Mouse (Mus musculus): ENCODE measurements around the gene Arhgap27. TPM values are rescaled to one million over a fixed set of nuclear protein-coding genes. Genes with fewer than 3 reads are reported as not detected.
A peak's percentile ranks its signal among the peaks of the same experiment; 100 is the strongest.
"Not testable (repeated sequence)": the region's sequence is repeated elsewhere in the genome, so short reads cannot be mapped to it uniquely, and the experiment has no call there.

Gene Arhgap27
- total RNA-seq, 4 experiments from 2014 or later, result 17.6 to 21.1 (median 19.1) TPM

- no peak for DNase-seq (ENCODE audit: low spot score in 2 of 2)
These were observed 28.6 kb downstream of the Arhgap27 start for GRCm38 (mm10) chr11:103334925-103335324.

DNA sequence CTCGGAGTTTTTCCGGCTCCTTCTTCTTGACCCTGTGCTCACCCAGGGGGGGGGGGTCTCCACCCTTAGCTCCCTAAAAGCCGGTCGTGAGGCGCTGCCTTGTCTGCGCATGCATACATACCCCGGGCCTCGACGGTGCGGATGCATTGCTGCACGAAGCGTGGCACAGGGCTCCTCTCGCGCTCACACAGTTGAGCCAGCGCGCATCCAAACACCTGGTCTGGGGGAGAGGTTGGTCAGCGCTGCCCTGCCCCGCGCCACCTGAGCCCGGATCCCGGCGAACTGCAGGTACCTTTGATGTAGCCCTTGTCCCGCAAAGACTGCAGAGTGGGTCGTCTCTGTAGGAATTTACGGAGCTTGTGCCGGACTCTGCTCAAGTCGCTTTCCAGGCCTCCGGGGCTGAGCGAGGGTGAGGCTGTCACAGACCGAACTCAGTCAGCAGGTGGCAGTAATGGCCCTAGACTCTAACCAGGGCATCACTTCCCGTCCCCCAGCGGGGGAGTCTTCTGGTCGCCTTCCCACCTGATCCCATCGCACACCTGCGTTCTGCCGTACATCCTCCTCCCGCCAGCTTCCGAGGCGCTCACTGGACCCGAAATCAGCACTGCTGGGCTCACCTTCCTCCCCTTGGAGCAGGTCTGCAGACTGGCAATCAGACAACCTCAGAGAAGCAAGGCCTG lies 29.6 kb downstream of the Arhgap27 start:
- peak in 1 of 2 experiments; percentile 33 for DNase-seq (ENCODE audit: low spot score in 2 of 2)

- DNase-seq (ENCODE audit: low spot score in 2 of 2), result no peak
These were observed 30.4 kb downstream of the Arhgap27 start for GRCm38 (mm10) chr11:103332890-103333651.

DNA sequence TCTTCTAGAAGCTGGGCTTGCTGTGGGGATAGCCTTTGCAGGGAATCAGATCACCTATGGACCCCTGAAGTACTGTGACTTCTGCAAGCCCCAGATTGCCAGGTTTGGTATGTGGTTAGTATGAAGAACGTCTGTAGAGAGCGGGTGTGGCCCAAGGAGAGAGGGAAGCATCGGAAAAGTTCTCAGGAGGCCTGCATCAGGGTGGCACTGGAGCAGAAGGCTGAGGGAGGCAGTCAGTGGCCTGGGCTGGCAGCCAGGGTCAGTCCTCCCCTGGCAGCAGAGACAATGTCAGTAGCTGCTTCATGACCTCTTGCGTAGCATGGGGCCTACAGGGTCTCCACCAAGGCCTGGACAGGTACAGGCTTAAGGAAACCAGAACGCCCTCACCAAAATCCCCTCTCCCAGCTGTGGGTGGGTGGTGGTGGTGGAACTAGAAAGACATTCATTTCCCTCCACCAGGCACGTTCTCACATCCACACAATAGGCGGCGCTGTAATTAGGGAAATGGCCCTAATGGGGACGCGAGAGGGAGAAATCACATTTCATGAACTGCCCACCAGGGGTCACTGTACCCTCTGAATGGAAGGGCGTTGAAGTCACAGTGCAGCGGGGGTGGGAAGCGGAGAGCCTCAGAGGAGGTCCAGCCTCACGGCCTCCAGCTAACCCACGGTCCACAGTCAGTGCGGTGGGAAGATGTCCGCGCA lies 31.2 kb downstream of the Arhgap27 start:
- peak; percentile 50 to 59 for DNase-seq (ENCODE audit: low spot score in 2 of 2)

GRCm38 (mm10) chr11:103331502-103332185 lies 31.8 kb downstream of the Arhgap27 start:
- DNase-seq (ENCODE audit: low spot score in 2 of 2), result no peak

DNA sequence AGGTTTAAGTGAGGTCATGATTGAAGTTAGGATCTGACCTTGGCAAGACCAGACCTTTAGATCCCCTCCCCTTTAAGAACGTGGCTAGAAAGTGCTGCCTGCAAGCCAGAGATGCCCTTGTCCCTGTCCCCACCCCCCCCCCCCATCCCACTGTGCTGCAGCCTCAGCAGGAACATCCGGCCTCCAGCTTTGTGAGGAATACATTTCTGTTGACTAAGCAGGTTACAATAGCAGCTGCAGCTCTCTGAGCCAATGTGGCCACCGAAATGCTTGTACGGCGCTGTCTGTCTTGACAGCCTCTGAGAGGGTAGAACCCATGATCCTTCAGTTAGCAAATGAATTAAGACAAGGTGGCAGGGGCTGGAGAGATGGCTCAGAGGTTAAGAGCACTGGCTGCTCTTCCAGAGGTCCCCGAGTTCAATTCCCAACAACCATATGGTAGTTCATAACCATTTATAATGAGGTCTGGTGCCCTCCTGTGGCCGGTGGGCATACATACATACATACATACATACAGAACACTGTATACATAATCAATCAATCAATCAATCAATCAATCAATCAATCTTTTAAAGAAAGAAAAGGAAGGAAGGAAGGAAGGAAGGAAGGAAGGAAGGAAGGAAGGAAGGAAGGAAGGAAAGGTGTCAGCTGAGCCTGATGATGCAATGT lies 32.7 kb downstream of the Arhgap27 start:
- DNase-seq (ENCODE audit: low spot score in 2 of 2), result no peak

DNA sequence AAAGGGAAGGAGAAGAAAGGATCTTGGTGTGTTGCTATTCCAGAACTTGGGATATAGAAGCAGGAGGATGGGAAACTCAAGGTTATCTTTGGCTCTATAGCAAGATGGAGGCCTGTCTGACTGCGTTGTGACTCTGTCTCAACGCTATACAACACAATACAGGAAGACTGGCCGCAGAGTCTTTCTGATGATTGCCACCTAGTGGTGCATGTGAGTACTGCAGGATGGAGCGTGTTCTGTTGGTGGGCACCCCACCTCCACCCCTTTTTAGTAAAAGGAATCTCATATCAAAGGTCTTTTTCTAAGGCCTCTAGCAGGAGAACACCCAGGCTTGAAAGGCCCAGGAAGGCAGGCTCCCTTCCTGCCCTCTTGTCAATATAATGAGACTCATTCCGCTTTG lies 36.5 kb downstream of the Arhgap27 start:
- peak; percentile 38 to 64 for DNase-seq (ENCODE audit: low spot score in 2 of 2)

DNA sequence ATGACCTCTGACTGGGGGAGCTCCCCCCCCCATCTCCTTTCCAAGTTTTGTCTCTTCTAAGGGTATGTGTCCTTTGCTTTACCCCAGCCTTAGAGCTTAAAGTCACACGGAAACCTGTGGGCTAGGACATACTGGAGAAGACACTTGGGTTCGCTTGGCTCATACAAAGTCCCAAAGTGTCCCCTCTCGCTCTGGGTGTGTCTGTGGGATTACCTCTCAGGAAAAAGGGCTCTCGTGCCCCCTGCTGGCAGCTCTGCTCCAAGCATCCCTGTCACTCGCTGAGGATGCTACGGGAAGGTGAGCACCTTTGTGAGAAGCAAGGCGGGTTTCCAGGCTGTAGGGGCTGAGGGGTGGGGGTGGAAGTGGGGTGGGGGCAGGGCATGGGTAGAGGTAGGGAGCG lies 38.3 kb downstream of the Arhgap27 start:
- DNase-seq (ENCODE audit: low spot score in 2 of 2), result peak in 1 of 2 experiments; percentile 62

DNA sequence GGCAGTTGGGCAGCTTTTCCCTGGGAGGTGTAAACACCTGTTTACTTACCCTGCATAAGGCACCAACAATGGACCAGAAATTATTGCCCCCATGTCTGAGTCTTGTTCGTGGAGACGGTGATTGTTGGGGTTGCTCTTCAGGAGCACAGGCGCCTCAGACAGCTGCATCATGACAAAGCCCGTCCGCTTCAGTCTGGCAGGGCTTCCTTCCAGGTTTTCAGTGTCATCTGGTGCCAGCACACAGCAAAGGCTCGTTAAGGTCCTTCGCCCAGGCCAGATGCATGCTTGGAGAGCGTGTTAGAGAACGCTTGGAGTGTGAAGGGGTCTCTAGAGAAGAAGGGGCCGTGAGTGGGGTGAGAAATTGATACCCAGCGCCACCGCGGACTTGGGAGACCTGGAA lies 38.8 kb downstream of the Arhgap27 start:
- DNase-seq (ENCODE audit: low spot score in 2 of 2), result no peak

GRCm38 (mm10) chr11:103322832-103323231 lies 40.7 kb downstream of the Arhgap27 start:
- DNase-seq (ENCODE audit: low spot score in 2 of 2), result not testable (repeated sequence)

DNA sequence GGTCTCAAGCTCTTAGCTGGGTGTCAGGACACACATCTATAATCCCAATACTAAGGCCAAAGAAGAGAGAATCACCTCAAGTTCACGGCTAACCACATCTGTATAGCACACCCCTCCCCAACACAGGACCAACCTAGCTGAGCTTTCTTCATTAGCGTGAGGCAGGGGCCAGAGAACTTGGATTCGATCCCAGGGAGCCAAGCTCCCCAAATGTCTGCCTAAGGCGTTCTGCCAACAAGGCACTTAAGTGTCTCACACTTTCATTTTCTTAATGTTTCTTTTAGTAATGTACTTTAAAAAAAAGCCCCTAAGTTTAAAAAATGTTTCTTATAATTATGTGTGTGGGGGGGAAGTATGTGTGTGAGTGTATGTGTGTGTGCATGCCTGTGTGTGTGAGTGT lies 42.8 kb downstream of the Arhgap27 start:
- no peak for DNase-seq (ENCODE audit: low spot score in 2 of 2)

DNA sequence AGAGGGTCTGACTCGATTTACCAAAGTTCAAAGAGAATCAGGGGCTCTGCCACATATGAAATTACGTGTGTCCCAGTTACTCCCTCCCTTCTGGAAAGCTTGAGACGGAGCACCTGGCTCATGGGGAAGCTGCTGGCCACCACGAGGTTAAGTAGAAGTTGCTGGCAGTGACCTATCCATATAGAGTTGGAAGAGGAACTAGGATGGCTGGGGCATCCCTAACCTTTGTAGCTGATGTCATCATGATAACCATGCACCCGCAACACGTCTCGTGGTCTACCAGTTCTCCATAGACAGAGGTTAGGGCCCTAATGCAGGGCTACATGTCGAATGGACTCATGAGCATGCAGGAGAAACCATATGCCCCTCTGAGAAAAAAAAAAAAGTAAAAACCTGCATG lies 43.3 kb downstream of the Arhgap27 start:
- no peak for DNase-seq (ENCODE audit: low spot score in 2 of 2)

DNA sequence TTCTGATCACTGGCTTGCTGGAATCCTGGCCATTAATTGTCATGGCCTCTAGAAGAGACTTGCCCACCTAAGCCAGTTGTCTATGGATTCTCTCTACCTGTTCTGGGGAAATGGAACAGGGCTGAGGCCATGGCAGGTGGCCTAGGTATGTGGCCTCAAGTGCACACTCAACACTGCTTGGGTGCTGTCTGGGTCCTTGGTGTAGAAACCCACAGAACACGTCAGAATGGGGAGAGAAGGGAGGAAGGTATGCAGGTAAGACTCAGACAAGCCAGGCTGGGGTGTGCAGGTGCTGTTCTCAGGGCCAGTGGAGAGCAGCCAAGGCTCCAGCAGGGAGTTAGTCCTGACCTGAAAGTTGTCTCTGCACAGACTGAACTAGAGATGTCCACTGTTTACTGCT lies 45.5 kb downstream of the Arhgap27 start:
- no peak for DNase-seq (ENCODE audit: low spot score in 2 of 2)

GRCm38 (mm10) chr11:103315379-103315778 lies 48.1 kb downstream of the Arhgap27 start:
- no peak for DNase-seq (ENCODE audit: low spot score in 2 of 2)

GRCm38 (mm10) chr11:103314736-103315374 lies 48.6 kb downstream of the Arhgap27 start:
- no peak for DNase-seq (ENCODE audit: low spot score in 2 of 2)

- DNase-seq (ENCODE audit: low spot score in 2 of 2), result no peak
These were observed 50.0 kb downstream of the Arhgap27 start for GRCm38 (mm10) chr11:103313542-103313941.

DNA sequence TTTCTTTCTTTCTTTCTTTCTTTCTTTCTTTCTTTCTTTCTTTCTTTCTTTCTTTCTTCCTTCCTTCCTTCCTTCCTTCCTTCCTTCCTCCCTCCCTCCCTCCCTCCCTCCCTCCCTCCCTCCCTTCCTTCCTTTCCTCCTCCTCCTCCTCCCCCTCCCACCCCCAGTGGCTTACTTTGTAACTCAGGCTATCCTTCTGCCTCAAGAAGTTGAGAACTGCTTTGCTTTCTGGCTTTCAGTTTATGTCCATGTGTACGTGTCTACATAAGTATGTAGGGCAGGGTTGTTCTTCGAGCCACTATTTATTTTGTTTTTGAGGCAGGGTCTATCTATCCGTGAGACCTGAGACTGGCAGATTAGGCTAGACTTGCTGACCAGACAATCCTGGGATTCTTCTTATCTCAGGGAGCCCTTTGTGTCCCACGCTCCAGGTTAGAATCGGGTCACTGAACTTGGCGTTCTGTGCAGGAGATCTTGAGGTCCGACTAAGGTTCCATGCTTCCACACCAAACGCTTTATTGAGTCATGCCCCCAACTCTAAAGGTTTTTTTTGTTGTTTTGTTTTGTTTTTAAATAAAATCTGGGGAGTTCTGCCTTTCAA lies 50.7 kb downstream of the Arhgap27 start:
- DNase-seq (ENCODE audit: low spot score in 2 of 2), result no peak

DNA sequence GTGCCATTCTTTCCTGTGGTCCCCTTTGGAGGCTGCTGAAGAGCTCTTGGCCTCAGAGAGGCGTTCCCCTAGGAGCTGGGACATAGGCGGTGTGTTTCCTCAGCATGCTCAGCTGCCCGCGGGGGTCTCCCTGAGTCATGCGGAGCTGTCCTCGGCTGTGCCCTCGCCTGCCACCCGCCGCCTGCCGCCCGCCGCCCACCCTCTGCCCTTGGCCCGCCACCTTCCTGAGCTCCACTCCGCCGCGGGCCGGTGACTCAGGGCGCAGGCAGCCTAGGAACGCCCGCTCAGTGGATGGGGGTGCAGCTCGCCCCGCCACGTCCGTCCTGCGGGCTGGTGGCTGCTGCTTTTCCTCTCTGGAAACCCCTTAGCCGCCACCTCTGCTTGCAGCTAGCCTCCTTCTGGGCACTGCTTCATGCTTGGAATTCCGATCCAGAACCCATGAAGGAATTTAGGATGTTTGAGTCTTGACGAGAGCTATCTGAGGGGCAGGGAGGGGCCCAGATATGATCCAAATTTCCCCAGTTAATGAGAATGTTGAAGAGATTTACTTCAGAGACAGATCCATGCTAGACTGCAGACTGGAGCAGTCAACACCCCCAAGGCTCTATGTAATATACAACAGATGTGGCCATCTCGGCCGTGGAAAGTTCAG lies 51.4 kb downstream of the Arhgap27 start:
- no peak for DNase-seq (ENCODE audit: low spot score in 2 of 2)

GRCm38 (mm10) chr11:103309956-103310574 lies 53.4 kb downstream of the Arhgap27 start:
- DNase-seq (ENCODE audit: low spot score in 2 of 2), result no peak
